In the genomic region with DNA sequence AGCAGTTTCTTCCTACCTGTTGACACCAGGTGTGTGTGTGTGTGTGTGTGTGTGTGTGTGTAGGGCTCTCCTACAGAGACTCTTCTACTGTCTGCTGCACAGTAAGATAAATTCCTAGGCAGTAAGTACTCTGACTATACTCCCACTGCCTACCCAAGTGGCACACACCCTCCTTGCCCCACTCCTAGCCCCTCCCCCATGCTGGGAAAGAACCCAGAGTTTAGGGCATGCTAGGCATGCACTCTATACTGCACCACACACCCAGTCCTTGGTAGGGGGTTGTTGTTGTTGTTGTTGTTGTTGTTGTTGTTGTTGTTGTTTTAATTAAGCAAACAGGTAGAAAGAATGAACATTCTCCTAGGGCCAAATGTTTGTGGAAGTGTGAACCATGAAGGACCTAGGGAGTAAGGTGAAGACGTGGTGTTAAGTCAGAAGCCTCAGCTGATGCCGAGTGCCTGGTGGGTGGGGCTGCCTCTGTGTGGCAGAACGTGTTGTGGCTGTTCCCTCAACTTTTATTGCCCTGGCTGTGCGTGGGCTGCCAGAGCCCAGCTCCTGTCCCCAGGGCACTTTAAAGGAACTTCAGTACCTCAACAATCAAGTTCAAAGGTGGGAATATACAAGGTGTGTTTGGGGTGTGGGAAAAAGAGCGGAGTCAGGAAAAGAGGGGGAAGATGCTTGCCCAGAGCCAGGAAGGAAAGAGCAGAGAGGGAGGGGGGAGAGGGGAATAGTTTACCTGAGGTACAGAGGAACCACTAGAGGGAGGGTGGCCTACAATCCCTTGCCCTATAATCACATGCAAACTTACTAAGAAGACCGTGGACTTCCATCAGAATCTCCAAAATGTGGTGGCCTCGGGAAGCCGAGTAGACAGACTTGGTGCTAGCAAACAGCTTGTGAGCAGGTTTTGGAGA, we compare ENCODE assay signal across 11 mouse cellular contexts.
DNase-seq lines count a peak whose midpoint lies in the region; ATAC-seq and TF ChIP-seq lines count a peak whose summit lies in the region.
"Had no signal": no experiment of that assay in that cellular context is flagged by ENCODE, and none has a peak within 500 bp of the region (broad histone marks: within the 10 kb centered on the region; RNA-seq: fewer than 3 reads in every experiment).

No protein-coding gene starts in this region.

- H3K9ac ChIP-seq in liver, embryonic 15.5 days: no peak overlapping the region
- no peak overlapping the region for H3K9ac ChIP-seq in liver, embryonic 11.5 days (ENCODE audit: low read depth, low read length)
- H3K9ac ChIP-seq in intestine, embryonic 16.5 days (ENCODE audit: low read depth, low read length): peak overlapping the region; percentile 16; the same call in 1 of the 2 replicates
- H3K9ac ChIP-seq in limb, embryonic 14.5 days (ENCODE audit: low read depth, low read length, severe bottlenecking): no peak overlapping the region
- no peak overlapping the region for H3K9ac ChIP-seq in stomach, embryonic 14.5 days (replicated peaks; ENCODE audit: low read depth, low read length)
- H3K9ac ChIP-seq: neural tube, embryonic 13.5 days had no signal

- no peak for TF ChIP-seq POLR2A in limb, embryonic 14.5 days (IDR thresholded peaks at IDR 0.05; ENCODE audit: borderline replicate concordance, extremely low read depth, insufficient read depth, insufficient read length)

- H3K27me3 ChIP-seq in liver, embryonic 15.5 days: no peaks in the 10 kb centered on the region
- H3K27me3 ChIP-seq in liver, embryonic 11.5 days (replicated peaks; ENCODE audit: control insufficient read depth, insufficient read depth, low read length): no peaks in the 10 kb centered on the region
- no peaks in the 10 kb centered on the region for H3K27me3 ChIP-seq in intestine, embryonic 16.5 days (replicated peaks; ENCODE audit: control insufficient read depth, insufficient read depth, low read length)
- H3K27me3 ChIP-seq in limb, embryonic 14.5 days (ENCODE audit: control insufficient read depth, insufficient read depth, low read length): no peaks in the 10 kb centered on the region
- no peaks in the 10 kb centered on the region for H3K27me3 ChIP-seq in stomach, embryonic 14.5 days (ENCODE audit: control insufficient read depth, insufficient read depth, low read length)

- no peak overlapping the region for H3K4me2 ChIP-seq in liver, embryonic 15.5 days
- H3K4me2 ChIP-seq in liver, embryonic 11.5 days: no peak overlapping the region
- no peak overlapping the region for H3K4me2 ChIP-seq in intestine, embryonic 16.5 days (ENCODE audit: low read depth, low read length)
- no peak overlapping the region for H3K4me2 ChIP-seq in limb, embryonic 14.5 days (replicated peaks; ENCODE audit: low read depth, low read length, severe bottlenecking)
- no peak overlapping the region for H3K4me2 ChIP-seq in stomach, embryonic 14.5 days (replicated peaks; ENCODE audit: low read depth, low read length)
- H3K4me2 ChIP-seq: neural tube, embryonic 13.5 days had no signal

- peak; percentile 22; the same call in 1 of the 2 replicates for ATAC-seq in liver, embryonic 15.5 days (ENCODE audit: insufficient read depth)
- no peak for ATAC-seq in liver, embryonic 11.5 days (replicated peaks; ENCODE audit: low FRiP score)
- peak; percentile 97 for ATAC-seq in intestine, embryonic 16.5 days
- no peak for ATAC-seq in limb, embryonic 14.5 days (ENCODE audit: low FRiP score, low read depth)
- ATAC-seq in stomach, embryonic 14.5 days (ENCODE audit: insufficient number of reproducible peaks, insufficient read depth, low FRiP score, low read depth): peak; percentile 57
- ATAC-seq in granulocyte monocyte progenitor cell, adult 5-6 weeks (replicated peaks; ENCODE audit: poor library complexity, severe bottlenecking): no peak

- H3K4me1 ChIP-seq in liver, embryonic 15.5 days (replicated peaks): peaks cover 9% of the 10 kb centered on the region
- no peaks in the 10 kb centered on the region for H3K4me1 ChIP-seq in liver, embryonic 11.5 days (replicated peaks; ENCODE audit: control insufficient read depth, insufficient read depth, low read length)
- peaks cover 20% of the 10 kb centered on the region for H3K4me1 ChIP-seq in intestine, embryonic 16.5 days (ENCODE audit: control insufficient read depth, insufficient read depth, low read length)
- H3K4me1 ChIP-seq in limb, embryonic 14.5 days (ENCODE audit: control insufficient read depth, insufficient read depth, low read length): peaks cover 10% of the 10 kb centered on the region
- H3K4me1 ChIP-seq in stomach, embryonic 14.5 days (ENCODE audit: control insufficient read depth, insufficient read depth, low read length): peaks cover 13% of the 10 kb centered on the region; the same call in 1 of the 2 replicates
- H3K4me1 ChIP-seq: neural tube, embryonic 13.5 days had no signal

- H3K27ac ChIP-seq in liver, embryonic 15.5 days (replicated peaks): no peak overlapping the region
- no peak overlapping the region for H3K27ac ChIP-seq in liver, embryonic 11.5 days (ENCODE audit: low read depth, low read length)
- peak overlapping the region; percentile 88 for H3K27ac ChIP-seq in intestine, embryonic 16.5 days (ENCODE audit: low read length)
- no peak overlapping the region for H3K27ac ChIP-seq in limb, embryonic 14.5 days (replicated peaks; ENCODE audit: low read depth, low read length)
- peak overlapping the region; percentile 6; the same call in 1 of the 2 replicates for H3K27ac ChIP-seq in stomach, embryonic 14.5 days (ENCODE audit: low read length)
- H3K27ac ChIP-seq: neural tube, embryonic 13.5 days had no signal

- no peak for DNase-seq in liver, embryonic 11.5 days (ENCODE audit: low spot score)
- DNase-seq in limb, embryonic 14.5 days (ENCODE audit: low spot score): peak; percentile 40
- DNase-seq in gastrocnemius, postnatal 4 days (ENCODE audit: low spot score in 2 of 2): no peak
- DNase-seq in right cerebral cortex, adult 2 months (ENCODE audit: low spot score in 2 of 2): no peak
- DNase-seq: left cerebral cortex, postnatal 4 days; spleen, adult 18-20 months had no signal

- H3K4me3 ChIP-seq in liver, embryonic 15.5 days (replicated peaks): no peak overlapping the region
- no peak overlapping the region for H3K4me3 ChIP-seq in liver, embryonic 11.5 days (ENCODE audit: low read depth, low read length)
- H3K4me3 ChIP-seq in intestine, embryonic 16.5 days (ENCODE audit: low read length): no peak overlapping the region
- no peak overlapping the region for H3K4me3 ChIP-seq in limb, embryonic 14.5 days (replicated peaks; ENCODE audit: low read length)
- no peak overlapping the region for H3K4me3 ChIP-seq in stomach, embryonic 14.5 days (ENCODE audit: low read depth, low read length)
- H3K4me3 ChIP-seq: neural tube, embryonic 13.5 days had no signal

- 40% methylated on average over 8 of the region's 8 CpGs for WGBS in liver, embryonic 15.5 days (ENCODE audit: insufficient replicate concordance)
- 51% methylated on average over 8 of the region's 8 CpGs for WGBS in liver, embryonic 11.5 days
- WGBS in intestine, embryonic 16.5 days: 33% methylated on average over 8 of the region's 8 CpGs
- WGBS in limb, embryonic 14.5 days: 23% methylated on average over 8 of the region's 8 CpGs
- 41% methylated on average over 8 of the region's 8 CpGs for WGBS in stomach, embryonic 14.5 days

- H3K9me3 ChIP-seq in liver, embryonic 15.5 days (replicated peaks): no peaks in the 10 kb centered on the region
- H3K9me3 ChIP-seq in liver, embryonic 11.5 days (ENCODE audit: control insufficient read depth, low read length): no peaks in the 10 kb centered on the region
- H3K9me3 ChIP-seq in intestine, embryonic 16.5 days (ENCODE audit: control insufficient read depth, low read length): no peaks in the 10 kb centered on the region
- H3K9me3 ChIP-seq in limb, embryonic 14.5 days (ENCODE audit: control insufficient read depth, low read length): no peaks in the 10 kb centered on the region
- H3K9me3 ChIP-seq in stomach, embryonic 14.5 days (ENCODE audit: control insufficient read depth, low read depth, low read length): no peaks in the 10 kb centered on the region
- H3K9me3 ChIP-seq: neural tube, embryonic 13.5 days had no signal

- no peaks in the 10 kb centered on the region for H3K36me3 ChIP-seq in liver, embryonic 15.5 days (replicated peaks)
- no peaks in the 10 kb centered on the region for H3K36me3 ChIP-seq in liver, embryonic 11.5 days (ENCODE audit: control insufficient read depth, insufficient read depth, low read length)
- H3K36me3 ChIP-seq in intestine, embryonic 16.5 days (ENCODE audit: control insufficient read depth, insufficient read depth, low read length): no peaks in the 10 kb centered on the region
- no peaks in the 10 kb centered on the region for H3K36me3 ChIP-seq in limb, embryonic 14.5 days (ENCODE audit: control insufficient read depth, insufficient read depth, low read length)
- no peaks in the 10 kb centered on the region for H3K36me3 ChIP-seq in stomach, embryonic 14.5 days (ENCODE audit: control insufficient read depth, insufficient read depth, low read length)
- H3K36me3 ChIP-seq: neural tube, embryonic 13.5 days had no signal

Comparison
In these comparisons a context has a peak if more than half of its experiments do, and no peak if none do; other contexts are left out.
1. ATAC-seq: peak in liver, embryonic 15.5 days (single experiment), intestine, embryonic 16.5 days (single experiment) and stomach, embryonic 14.5 days (single experiment); none in liver, embryonic 11.5 days (single experiment), limb, embryonic 14.5 days (single experiment) and granulocyte monocyte progenitor cell, adult 5-6 weeks (single experiment).
2. H3K27ac ChIP-seq: peak in intestine, embryonic 16.5 days (single experiment) and stomach, embryonic 14.5 days (single experiment); none in liver, embryonic 15.5 days (single experiment), liver, embryonic 11.5 days (single experiment) and limb, embryonic 14.5 days (single experiment).